In the genomic region with DNA sequence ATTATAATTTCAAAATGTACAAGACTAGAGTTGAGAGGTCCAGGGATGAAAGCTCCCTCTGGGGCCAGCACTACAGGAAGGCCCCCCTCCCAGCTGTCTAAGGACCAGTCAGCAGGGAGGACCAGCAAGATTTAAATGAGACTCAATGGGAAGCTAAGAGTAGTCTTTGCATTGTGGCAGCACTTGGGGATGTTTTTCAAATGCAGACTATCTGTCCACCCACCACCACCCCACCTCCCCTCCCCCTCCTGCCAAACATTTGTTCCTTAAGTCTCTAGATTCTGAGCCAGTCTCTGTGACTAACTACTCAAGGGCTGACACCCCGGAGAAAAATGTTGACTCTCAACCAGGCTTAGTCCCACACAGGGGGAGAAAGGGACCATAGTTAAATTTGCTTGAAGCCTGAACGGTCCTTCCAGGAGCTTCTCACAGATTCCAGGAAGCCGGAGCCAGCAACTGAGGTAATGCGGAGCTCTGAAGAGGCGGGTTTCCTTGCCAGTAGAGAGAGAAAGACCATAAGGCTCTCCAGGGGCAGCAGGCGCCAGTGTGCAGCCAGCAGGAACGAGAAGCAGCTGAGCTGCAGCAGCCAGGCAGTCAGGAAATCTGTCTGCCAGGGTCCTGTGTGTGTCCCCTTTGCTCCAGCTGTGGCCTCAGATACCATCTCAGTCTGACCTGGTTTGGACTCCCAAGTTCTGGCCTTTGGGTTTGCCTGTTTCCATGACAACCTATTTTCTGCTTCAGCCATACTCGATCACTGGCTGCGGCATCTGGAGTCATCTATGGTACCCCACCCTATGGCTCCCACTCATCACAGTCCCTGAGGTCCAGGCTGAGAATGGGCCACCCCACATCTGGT, we compare ENCODE assay signal across 8 mouse cellular contexts.
A peak's percentile ranks its signal among the peaks of the same experiment; 100 is the strongest.
DNase-seq lines count a peak whose midpoint lies in the region; ATAC-seq and TF ChIP-seq lines count a peak whose summit lies in the region.

No protein-coding gene starts in this region.

- no peaks in the 10 kb centered on the region for H3K27me3 ChIP-seq in small intestine, adult 2 months (ENCODE audit: control insufficient read depth, insufficient read depth, low read length)

- ATAC-seq in megakaryocyte-erythroid progenitor cell, adult 5-6 weeks (replicated peaks; ENCODE audit: low FRiP score, low TSS enrichment, poor library complexity, severe bottlenecking), result no peak
- ATAC-seq in cerebellum, adult (ENCODE audit: insufficient number of reproducible peaks, low FRiP score, low TSS enrichment), result no peak

- peak; percentile 22 for DNase-seq in right cerebral cortex, adult 18-20 months
- no peak for DNase-seq in right cerebral cortex, postnatal 25 days
- peak; percentile 4 for DNase-seq in fibroblast of lung, adult 2 months (ENCODE audit: low read depth)
- DNase-seq in heart, postnatal 25 days (ENCODE audit: low spot score), result peak; percentile 69
- peak; percentile 58 for DNase-seq in left cerebral cortex, postnatal 4 days

- intact Hi-C loops in heart, postnatal 25 days (cut with DNase I), result no loop called here
- intact Hi-C loops in left cerebral cortex, postnatal 4 days (cut with DNase I), result loop anchor here (5.0 kb wide), 1 partner anchor 234 kb away; no protein-coding TSS in a partner anchor

- no peak overlapping the region for H3K4me3 ChIP-seq in small intestine, adult 2 months (ENCODE audit: low read depth, low read length)

- peak overlapping the region; percentile 36 for H3K27ac ChIP-seq in small intestine, adult 2 months (ENCODE audit: insufficient read depth, low read depth, low read length)

- WGBS in small intestine, adult 2 months, result 67% methylated on average over 9 of the region's 9 CpGs

- H3K4me1 ChIP-seq in small intestine, adult 2 months (ENCODE audit: control insufficient read depth, insufficient read depth, insufficient read length, low read length), result peaks cover 18% of the 10 kb centered on the region

- no peak for TF ChIP-seq POLR2A in small intestine, adult 2 months (IDR thresholded peaks at IDR 0.05; ENCODE audit: low read depth, low read length)

- no peaks in the 10 kb centered on the region for H3K36me3 ChIP-seq in small intestine, adult 2 months (ENCODE audit: control insufficient read depth, insufficient read depth, low read length)

- no peak for TF ChIP-seq CTCF in small intestine, adult 2 months (IDR thresholded peaks at IDR 0.05; ENCODE audit: extremely low read depth, insufficient read length, insufficient replicate concordance, low read depth, low read length)
